Mouse (Mus musculus) kidney, adult 2 months (tissue): ENCODE results near the gene Cog1.

Experiments used
- CTCF ChIP-seq: fragments of 200-500 bp; conservative IDR thresholded peaks from 2 replicates; pipeline ENCODE4 v1.5.1; 2011; ENCODE audit warnings: low read depth, mild to moderate bottlenecking, control low read depth, low read length, moderate library complexity, mixed read lengths; ENCODE audit not compliant: insufficient read depth, insufficient read length
- POLR2A ChIP-seq: fragments of 200-500 bp; IDR thresholded peaks from one replicate; pipeline ENCODE4 v1.6.1; 2011; ENCODE audit warnings: low read depth, low read length, control low read depth

DNA sequence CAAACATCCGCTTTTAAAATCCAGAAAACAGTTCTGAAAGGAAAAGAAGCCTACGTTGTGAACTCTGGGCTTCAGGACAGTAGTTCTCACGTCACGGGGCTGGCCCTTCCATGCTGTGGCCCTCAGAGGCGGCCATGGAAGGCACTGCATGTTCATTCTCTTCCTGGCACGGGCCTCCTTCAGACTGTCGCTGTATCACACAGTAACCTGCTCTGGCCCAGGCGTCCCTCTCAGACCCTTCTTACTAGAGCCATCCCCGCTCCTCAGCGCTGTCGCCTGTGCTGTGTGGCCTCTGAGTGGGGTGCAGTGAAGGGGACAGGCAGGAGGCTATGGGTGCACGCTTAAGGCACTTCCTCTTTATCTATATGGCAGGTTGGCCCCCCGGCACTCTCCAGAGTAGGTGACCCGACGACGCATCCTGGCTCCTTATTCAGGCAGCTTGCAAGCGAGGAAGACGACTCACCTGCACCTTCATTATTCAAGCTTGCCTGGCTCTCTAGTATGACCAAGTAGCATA is 12.9 kb downstream of the Cog1 start:
- TF ChIP-seq CTCF (no peak), POLR2A (no peak)
